Mouse (Mus musculus) heart, postnatal 14 days (tissue): ENCODE results near the gene Atp6v0a4. TPM values are rescaled to one million over a fixed set of nuclear protein-coding genes. Genes with fewer than 3 reads are reported as not detected.

Experiments
- DNase-seq, 2 experiments: peaks; one replicate each; pipeline ENCODE4 v3.0.0; 2021 to 2022
- intact Hi-C: fragments of 180-260 bp; cut with DNase I; formaldehyde crosslinking; loops from one replicate; pipeline ENCODE4 v1.15.1; 2025
- total RNA-seq, 2 experiments: library from RNA; stranded (reverse); gene quantifications; 2 replicates each; pipeline ENCODE4 v1.2.3; 2021

Gene Atp6v0a4
- total RNA-seq, 2 experiments from 2014 or later: 2.8 to 3.5 TPM

DNA sequence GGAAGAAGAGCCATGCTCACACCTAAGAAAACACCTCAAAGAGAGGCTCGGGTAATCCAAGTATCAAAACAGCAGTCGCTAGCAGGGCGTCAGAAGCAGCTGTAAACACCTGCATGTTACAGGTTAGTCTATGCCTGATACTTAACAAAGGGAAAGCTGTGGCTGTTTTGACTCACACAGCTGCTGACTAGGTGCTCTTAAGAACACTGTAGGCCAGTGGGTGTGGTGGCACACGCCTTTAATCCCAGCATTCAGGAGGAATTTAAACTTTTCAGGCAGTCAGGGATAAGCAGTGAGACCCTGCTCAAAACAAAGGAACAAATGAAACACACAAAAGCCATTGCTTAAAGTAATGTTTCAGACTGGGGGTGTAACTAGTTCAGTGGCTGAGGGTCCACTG is 41.2 kb downstream of the Atp6v0a4 start:
- DNase-seq: no peak
- intact Hi-C loops: no loop called here

DNA sequence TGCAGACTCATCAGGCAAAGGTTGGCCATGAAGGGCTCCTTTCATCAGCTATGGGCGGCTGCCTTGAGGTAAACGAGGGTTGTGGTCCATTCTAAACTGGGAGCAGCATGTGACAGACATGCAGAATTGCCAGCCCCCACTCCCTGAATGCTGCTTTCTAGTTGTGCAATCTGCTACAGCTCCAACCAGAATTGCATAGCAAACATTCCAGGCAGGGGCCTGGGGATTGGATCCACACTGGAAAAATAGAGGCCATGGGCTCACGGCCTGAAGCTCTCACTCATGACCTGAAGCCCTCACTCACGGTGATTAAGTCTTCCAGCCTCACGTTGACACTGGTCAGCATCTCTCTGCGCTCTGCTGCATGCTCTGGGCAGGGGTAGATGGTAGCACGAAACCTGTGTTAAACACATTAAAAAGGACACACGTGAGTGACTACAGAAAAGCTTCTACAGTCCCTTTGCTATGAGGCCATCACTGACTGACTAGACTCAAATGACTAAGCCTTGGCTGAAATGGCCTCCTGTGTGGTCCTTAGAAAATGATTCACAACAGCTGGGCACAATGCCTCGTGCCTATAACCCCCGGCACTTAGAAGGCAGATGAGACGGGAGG is 42.6 kb downstream of the Atp6v0a4 start:
- intact Hi-C loops: no loop called here
- DNase-seq: peak; percentile 17 to 23

DNA sequence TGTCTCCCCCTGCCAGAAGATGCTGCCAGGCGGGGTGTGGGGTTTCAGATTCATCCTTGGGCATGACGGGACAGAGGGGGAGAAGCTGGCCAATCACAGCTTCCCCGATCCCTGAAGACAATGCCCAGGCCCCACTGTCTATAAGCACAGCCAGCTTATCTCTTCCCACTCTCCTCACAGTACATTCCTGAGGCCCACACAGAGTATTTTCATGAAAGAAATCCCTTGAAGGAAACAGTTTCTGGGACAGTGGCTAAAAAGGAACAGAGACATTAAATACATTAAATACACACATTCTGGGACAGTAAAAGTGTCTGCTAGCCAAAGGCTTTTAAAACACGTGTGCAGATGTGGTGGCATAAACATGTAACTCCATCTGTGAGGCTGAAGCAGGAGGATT is 44.0 kb downstream of the Atp6v0a4 start:
- DNase-seq: no peak
- intact Hi-C loops: no loop called here

DNA sequence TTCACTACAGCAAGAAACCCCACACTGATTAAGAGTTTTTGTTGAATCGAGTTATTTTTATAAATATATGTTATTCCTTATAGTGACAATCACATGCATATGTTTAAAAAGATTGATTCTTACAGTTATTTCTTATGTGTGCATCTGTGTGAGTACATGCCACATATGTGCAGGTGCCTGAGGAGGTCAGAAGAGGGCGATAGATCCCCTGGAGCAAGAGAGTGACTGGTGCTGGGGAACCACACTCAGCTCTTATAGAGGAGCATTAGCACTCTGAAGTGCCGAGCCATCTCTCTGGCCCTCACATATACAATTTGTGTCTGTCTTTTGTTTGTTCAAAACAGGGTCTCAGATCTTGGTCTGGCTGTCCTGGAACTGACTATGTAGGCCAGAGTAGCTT is 50.8 kb downstream of the Atp6v0a4 start:
- DNase-seq: no peak
- intact Hi-C loops: no loop called here

DNA sequence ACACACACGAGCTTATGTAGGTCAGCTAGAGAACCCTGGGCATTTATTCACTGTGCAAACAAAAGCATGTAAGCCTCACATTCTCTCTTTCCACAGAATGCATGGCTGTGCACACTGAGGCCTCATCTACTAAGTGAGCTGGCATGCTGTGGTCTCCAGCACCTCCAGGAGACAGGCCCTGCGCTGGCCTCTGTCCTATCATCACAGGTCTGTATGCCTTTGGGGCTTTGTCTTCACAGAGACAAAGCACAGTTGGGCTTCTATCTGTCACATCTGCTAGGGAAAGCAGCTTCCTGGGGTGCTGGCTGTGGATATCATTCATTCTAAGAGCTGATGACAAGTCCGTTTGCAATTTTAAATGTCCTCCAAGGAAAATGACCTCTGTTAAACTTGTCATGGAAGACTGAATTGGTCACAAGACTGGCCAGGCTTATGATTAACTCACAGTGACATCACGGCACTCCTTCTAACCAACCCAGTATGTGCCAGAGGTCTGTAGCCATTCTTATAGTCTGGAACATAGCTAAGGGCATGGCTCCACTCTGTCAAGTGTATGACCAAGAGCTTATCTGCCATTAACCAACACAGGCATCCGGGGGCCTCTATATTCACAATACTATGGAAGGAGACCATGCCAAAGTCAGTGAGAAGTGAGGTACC is 52.1 kb downstream of the Atp6v0a4 start:
- intact Hi-C loops: no loop called here
- DNase-seq: no peak

DNA sequence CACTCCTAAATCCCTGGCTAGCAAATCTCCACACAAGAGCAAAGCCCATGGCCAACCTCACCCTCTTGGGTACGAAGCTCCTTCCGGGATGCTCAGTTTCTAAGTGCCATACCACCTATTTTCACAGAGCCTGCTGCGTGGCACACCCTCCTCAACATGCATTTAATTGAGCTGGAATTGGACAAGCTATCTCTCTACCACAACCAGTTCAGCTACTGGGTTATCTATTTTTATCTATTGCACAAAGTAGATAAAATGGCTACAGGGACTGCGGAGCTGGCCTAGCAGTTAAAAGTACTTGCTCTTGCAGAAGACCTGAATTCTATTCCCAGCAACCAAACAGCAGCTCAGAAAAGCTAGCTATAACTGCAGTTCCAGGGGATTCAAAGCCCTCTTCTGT is 53.1 kb downstream of the Atp6v0a4 start:
- intact Hi-C loops: no loop called here
- no peak for DNase-seq

DNA sequence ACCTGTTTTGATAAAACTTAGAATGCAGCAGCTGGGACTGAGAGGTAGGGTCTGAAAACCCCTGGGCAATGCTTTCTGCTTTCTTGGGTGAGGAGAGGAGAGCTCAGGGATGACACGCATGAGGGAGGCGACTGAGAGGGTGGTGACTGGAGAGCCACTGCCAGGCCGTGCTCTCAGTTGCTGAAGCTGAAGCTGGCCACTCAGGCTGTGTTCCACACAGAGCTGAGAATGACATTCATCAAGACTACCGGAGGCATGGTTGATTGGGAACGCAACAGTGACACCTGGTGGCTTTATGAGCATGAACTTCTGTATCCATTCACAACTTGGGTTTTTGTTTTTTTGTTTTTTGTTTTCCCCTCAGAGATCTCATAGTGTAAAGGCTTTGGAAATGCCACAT is 58.2 kb downstream of the Atp6v0a4 start:
- peak; percentile 54 to 69 for DNase-seq
- intact Hi-C loops: loop anchor here (5.0 to 10.0 kb wide), 2 partner anchors 194 to 321 kb away; partner anchors contain the start of gene Trim24

DNA sequence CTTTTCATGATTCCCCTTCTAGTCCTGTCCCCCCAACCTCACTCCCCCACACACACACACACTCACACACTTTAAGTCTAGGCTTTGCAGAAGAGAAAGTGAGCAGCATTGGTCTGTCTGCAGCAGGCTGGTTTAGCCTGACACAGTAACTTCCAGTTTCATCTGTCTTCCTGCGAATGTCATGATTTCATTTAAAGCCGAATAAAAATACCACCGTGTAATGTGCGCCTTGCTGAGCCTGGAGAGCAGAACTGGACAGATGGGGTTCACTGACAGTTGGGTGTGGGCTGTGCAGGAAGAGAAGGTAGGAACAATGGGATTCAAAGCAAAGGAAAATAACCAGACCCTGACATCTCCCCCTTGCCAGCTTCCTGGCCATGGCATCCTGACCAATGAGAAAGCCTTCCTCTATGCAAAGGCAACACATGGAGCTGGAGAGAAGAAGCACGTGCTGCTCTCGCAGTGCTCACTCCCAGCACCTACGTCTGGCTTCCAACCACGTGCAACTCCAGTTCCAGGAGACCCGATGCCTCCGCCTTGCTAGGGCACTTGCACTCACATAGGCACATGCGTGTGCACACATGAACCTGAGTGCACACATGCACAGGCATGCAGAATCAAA is 58.8 kb downstream of the Atp6v0a4 start:
- intact Hi-C loops: loop anchor here (1.0 to 10.0 kb wide), 5 partner anchors 58 to 601 kb away; partner anchors contain the start of gene Trim24
- DNase-seq: no peak

DNA sequence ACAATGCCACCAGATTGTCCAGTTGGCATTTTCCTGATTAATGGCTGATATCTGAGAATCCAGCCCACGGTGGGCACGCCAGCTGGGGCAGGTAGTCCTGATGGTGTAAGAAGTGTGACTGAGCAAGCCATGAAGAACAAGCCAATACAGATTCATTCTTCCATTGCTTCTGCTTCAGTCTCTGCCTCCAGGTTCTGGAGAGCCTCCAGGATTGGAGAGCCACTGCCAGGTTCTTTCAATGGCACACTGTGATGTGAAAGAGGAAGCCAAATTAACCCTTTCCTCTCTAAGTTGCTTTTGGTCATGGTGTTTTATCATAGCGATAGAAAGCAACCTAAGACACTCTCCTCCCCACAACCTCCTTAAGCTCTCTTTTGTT is 59.3 kb downstream of the Atp6v0a4 start:
- intact Hi-C loops: loop anchor here (1.0 to 10.0 kb wide), 5 partner anchors 58 to 600 kb away; partner anchors contain the start of gene Trim24
- DNase-seq: no peak

DNA sequence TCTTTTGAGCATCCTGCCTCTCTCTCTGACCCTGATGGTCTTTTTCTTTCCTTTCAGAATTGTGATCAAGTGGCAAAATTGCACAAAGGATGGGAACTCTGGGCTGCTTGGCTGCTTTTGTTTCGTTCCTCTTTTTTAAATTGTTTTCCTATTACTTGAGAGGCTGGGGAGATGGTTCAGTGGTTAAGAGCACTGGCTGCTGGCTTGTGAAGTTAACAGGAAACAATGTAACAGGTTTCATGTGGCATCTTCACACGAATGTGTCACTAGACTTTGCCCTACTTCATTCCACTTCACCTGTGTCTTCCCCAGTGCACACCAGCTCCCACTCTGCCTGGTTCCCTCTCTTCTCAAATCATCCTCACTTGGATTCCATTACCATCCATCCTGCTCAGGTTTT is 59.8 kb downstream of the Atp6v0a4 start:
- no peak for DNase-seq
- intact Hi-C loops: loop anchor here (1.0 to 10.0 kb wide), 5 partner anchors 57 to 600 kb away; partner anchors contain the start of gene Trim24

DNA sequence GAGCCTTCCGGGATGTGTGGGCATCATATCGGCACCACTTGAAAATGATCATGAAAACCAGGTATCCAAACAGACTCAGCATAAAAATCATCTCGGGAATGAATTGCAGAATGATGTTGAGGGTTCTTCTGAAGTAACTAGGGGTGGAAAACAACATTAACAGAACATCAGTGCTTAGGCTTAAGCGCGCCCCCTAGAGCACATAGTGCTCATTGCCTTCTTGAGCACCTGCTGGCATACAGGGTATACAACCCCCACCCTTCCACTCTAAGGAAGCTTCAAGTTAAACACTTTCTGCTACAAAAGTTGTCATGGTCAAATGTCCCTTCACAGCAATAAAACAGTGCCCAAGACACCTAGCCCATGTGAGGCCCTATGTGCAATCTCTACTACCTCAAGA is 65.6 kb downstream of the Atp6v0a4 start:
- DNase-seq: no peak
- intact Hi-C loops: no loop called here

DNA sequence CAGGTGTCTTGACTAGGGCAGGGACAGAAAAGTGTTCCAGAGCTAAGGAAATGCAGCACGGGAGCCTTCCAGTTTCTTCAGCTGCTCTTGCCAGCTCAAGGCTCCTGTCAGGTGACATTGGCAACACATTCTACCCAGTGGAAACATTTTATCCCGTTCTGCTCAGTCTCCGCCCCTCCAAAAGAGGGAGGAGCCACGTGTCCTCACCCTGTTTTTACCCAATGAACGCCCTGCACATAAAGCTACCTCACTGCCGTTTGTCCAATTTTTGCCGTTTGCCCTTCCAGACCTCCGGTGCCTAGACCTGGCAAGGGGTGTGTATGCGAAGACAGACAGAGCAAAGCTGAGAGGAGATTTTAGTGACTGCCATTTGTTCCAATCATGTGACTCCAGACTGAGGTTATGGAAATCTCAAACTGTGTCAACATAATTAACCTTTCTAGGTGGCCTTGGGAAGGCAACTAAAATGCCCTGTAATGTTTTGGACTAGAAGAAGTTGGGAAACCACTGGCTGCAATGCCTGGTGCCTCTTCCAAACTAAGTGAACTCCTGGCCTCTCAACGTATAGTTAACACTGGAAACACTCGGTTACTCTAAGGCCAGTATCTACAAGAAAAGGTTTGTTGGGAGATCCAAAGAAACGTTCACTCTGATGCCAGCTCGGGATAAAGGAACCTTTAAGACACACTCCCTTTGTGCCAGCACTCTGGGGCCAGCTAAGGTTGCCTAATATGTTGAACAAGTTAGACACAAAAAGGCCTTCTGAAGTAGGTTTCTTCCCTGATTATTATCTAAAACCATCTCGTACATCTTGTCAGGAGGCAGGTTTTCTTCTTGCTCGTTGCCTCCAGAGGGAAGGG is 68.7 kb downstream of the Atp6v0a4 start:
- intact Hi-C loops: no loop called here

DNA sequence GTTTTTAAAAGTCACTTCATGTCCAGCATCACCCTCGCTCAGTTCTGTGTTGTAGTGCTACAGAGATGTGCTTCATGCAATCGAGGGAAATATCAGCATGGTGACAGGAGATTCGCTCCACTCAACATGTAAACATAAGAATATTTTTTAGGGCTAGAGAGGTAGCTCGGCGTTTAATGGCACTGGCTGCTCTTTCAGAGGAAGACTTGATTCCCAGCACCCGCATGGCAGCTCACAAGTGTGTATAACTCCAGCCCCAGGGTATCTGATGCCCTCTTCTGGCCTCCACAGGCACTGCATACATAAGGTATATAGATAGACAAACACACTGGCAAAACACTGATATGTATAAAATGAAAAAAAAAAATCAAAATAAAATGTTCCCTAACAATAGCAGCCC is 74.8 kb downstream of the Atp6v0a4 start:
- no peak for DNase-seq
- intact Hi-C loops: no loop called here

More for the DNA sequence above, 68.7 kb downstream of the Atp6v0a4 start:
- DNase-seq: no peak

DNA sequence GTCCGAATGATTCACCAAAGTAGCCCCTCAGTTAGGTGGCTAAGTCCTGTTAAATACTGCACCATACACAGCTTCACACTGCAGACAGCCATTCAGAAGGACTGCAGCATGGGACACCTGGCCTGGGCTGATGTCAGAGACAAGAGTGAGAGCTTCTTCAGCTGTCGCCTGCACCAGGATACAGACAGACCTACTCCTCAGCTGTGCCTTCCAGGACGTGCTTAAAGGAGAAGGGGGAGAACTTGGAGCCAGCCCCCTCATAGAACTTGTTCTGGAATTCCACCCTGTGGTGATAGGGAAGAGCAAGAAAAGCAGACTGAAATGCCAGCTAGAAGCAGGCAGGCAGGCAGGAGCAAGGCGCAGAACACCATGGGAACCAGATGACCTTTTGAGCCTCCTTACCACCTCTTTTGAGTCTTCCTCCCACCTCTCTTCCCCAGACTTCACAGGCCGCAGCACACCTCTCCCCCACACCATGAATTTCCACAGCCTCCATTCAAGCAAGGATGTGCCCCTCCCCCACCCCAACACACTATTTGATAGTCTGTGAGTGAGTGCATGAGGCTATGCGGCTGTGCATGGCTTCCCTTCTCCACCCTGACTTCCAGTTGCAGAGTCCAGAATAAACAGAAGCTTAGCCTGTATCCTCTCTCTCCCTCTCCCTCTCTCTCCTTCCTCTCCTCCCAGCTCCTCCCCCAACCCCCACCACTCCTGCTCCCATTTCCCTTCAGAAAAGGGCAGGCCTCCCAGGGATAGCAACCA is 75.4 kb downstream of the Atp6v0a4 start:
- intact Hi-C loops: no loop called here
- DNase-seq: peak; percentile 25 to 48

DNA sequence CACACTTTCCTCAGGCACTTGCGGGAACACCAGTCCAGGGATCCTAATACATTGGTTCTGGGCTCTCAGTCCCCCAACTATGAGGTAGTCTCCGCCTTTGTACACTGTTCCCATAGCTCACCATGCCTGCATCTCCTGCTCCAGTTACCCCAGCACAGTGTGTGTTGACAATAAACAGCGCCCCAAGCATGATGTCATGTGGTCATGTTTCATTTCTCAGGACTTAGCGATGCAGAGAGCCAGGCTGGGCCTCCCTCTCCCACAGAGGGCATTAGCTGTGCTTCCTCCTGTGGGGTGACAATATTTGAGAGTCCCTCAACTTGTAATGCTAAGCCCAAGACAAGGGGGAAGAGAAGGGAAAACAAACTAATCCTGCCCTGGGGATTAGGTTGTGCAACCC is 76.4 kb downstream of the Atp6v0a4 start:
- no peak for DNase-seq
- intact Hi-C loops: no loop called here

DNA sequence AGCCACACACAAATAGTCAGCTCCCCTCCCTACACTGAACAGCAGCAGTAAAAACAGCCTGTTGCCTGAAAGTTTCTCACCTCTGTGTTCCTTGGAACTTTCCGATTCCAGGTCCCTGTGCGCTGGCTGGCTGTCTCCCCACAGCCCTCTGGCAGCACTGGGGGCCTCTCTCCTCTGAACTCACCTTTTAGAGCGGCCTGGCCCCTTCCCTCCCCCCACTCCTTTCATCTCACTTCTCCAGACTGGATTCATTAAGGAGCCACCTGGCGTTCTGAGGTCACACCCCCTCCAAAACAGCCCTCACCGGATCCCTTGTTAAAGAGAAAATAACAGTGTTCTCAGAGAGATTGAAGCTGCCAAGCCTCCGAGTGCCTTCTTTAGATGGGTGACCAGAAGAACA is 77.5 kb downstream of the Atp6v0a4 start, which contains the start of gene Svopl:
Gene Svopl, minus strand, starts transcription at position 159 of the 400 bp plus-strand sequence.
- no peak for DNase-seq
- intact Hi-C loops: no loop called here

DNA sequence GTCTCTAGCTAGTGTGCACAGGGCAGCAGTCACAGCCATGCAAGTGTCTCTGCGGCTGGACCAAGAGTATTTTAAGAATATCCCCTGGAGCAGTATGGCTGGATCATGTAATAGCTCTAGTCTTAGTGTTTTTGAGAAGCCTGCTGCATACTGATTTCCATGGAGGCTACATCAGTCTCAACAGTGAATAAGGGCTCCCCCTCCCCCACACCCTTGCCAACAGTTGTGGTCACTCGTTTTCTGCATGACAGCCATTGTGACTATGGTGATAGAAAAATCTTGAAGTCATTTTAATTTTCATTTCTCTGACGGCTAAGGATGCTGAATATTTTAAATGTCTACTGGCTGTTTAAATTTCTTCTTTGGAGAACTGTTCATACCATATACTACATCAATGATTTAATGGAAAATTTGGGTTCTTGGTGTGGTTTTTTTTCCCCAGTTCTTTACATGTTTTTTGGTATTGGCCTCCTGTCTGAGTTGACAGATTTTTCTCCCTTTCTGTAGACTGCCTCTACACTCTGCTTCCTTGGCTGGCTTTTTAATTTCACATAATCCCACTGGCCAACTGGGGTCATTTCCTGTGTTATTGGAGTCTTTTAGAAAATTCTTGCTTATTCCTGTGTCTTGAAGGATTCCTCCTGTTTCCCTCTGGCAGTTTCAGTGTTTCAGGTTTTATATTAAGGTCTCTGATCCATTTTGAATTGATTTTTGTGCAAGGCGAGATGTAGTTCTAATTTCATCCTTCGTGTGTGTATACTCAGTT is 91.4 kb downstream of the Atp6v0a4 start:
- intact Hi-C loops: no loop called here

DNA sequence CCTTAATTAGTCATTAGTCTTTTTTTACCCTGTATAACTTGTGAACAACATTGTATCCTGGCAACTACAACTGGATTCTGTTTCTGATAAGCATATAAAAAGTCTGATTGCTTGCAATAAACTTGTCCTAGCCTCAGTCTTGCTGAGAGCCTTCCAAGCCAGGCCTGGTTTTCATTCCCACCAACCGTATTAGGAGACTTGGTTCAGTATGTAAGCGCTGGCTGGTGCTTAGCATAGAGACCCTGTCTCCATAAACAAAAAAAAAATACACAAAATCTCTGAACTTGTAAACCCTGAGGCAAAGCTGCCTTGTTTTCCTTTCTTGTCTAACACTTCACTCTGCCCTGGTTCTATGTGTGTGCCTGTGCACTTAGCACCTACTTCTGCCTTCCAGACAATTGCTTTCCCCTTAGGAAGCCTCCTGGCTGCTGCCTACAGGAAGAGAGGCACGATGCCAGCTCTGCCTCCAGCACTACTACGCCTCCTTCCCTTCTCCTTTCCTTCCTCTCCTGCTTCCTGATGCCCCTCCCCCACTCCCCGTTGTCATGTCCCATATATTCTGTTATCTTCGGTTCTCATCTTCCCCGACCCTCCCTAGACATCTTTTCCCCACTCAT is 92.4 kb downstream of the Atp6v0a4 start:
- DNase-seq: peak; percentile 22 to 43
- intact Hi-C loops: no loop called here

More for the DNA sequence above, 91.4 kb downstream of the Atp6v0a4 start:
- DNase-seq: no peak

DNA sequence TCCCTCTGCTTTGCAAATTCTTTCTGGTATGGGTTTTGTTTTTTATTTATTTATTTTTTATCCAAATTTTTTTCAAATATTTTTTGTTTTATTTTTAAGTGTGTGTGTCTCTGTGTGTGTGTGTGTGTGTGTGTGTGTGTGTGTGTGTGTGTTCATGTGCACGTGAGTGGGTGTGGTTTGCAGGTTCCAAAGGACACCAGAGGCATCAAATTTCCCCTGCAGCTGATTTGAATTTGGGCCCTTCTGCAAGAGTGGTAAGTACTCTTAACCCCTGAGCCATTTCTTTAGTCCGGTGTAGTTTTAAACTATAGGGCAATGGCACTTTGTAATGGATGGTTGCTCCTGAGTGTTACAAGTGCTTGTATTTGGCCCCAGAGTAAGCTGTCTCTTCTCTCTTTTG is 96.2 kb downstream of the Atp6v0a4 start:
- intact Hi-C loops: no loop called here
- DNase-seq: no peak
